Mouse (Mus musculus) MEL (cell line): ENCODE data around the gene Nacad. TPM values are rescaled to one million over a fixed set of nuclear protein-coding genes. Genes with fewer than 3 reads are reported as not detected.

Source experiments
- DNase-seq: peaks from one replicate; pipeline ENCODE4 v3.0.0; 2011; ENCODE audit warnings: low read depth, low spot score
- H3K27ac ChIP-seq: 2 replicates; pipeline ENCODE4 v1.5.1; 2012; ENCODE audit warnings: low read depth, mild to moderate bottlenecking, control low read depth, low read length, moderate library complexity; ENCODE audit not compliant: control insufficient read depth
- H3K27me3 ChIP-seq, 2 experiments: fragments of 150-350 bp in 1 of 2; sonication (generic) in 1 of 2; 2 replicates each; pipeline ENCODE4 v1.6.1; 2012; ENCODE audit warnings: low read length in 2 of 2, mild to moderate bottlenecking in 2 of 2, improper control_type of control experiment in 1 of 2, moderate library complexity in 1 of 2; ENCODE audit not compliant: insufficient read depth in 2 of 2, control insufficient read depth in 1 of 2
- H3K36me3 ChIP-seq, 2 experiments: 2 replicates each; pipeline ENCODE4 v1.6.1; 2012 to 2014; ENCODE audit warnings: low read length in 2 of 2, improper control_type of control experiment in 1 of 2, inconsistent platforms in 1 of 2, mild to moderate bottlenecking in 1 of 2; ENCODE audit not compliant: insufficient read depth in 2 of 2, control insufficient read depth in 1 of 2
- H3K4me1 ChIP-seq, 2 experiments: fragments of 150-350 bp in 1 of 2; sonication (generic) in 1 of 2; 2 replicates each; pipeline ENCODE4 v1.6.1; 2012; ENCODE audit warnings: low read length in 2 of 2, improper control_type of control experiment in 1 of 2, mild to moderate bottlenecking in 1 of 2; ENCODE audit not compliant: insufficient read depth in 2 of 2, control insufficient read depth in 1 of 2
- H3K4me3 ChIP-seq, 2 experiments: fragments of 150-350 bp in 1 of 2; sonication (generic) in 1 of 2; 2 replicates each; pipeline ENCODE4 v1.5.1; 2012; ENCODE audit warnings: low read depth in 2 of 2, low read length in 2 of 2, mild to moderate bottlenecking in 2 of 2, moderate library complexity in 2 of 2, control low read depth in 1 of 2, improper control_type of control experiment in 1 of 2; ENCODE audit not compliant: control insufficient read depth in 1 of 2, insufficient read depth in 1 of 2
- H3K79me2 ChIP-seq: 2 replicates; pipeline ENCODE4 v1.6.1; 2012; ENCODE audit warnings: mild to moderate bottlenecking, low read length, moderate library complexity; ENCODE audit not compliant: control insufficient read depth, poor library complexity, insufficient read depth
- H3K9ac ChIP-seq: 2 replicates; pipeline ENCODE4 v1.6.1; 2012; ENCODE audit warnings: low read depth, mild to moderate bottlenecking, control low read depth, low read length, moderate library complexity; ENCODE audit not compliant: control insufficient read depth, poor library complexity, severe bottlenecking
- H3K9me3 ChIP-seq: fragments of 150-350 bp; sonication (generic); replicated peaks from 2 replicates; pipeline ENCODE4 v1.6.1; 2012; ENCODE audit warnings: mild to moderate bottlenecking, low read length, improper control_type of control experiment, moderate library complexity; ENCODE audit not compliant: insufficient read depth
- E2F4 ChIP-seq: IDR thresholded peaks from 2 replicates; pipeline ENCODE4 v1.6.1; 2011; ENCODE audit warnings: low read depth, low read length, improper control_type of control experiment, borderline replicate concordance
- ELF1 ChIP-seq: IDR thresholded peaks from 2 replicates; pipeline ENCODE4 v1.6.1; 2014; ENCODE audit warnings: low read depth, mild to moderate bottlenecking, inconsistent platforms, low read length, improper control_type of control experiment, moderate library complexity
- EP300 ChIP-seq, 2 experiments: IDR thresholded peaks; 2 replicates each; pipeline ENCODE4 v1.6.1; 2011; ENCODE audit warnings: improper control_type of control experiment in 2 of 2, low read length in 2 of 2, low read depth in 1 of 2, mild to moderate bottlenecking in 1 of 2
- ETS1 ChIP-seq: IDR thresholded peaks from 2 replicates; pipeline ENCODE4 v1.6.1; 2012; ENCODE audit warnings: low read depth, mild to moderate bottlenecking, inconsistent platforms, low read length, improper control_type of control experiment, moderate library complexity
- HCFC1 ChIP-seq: IDR thresholded peaks from 2 replicates; pipeline ENCODE4 v1.6.1; 2012; ENCODE audit warnings: low read depth, mild to moderate bottlenecking, inconsistent platforms, low read length, improper control_type of control experiment, moderate library complexity
- KAT2A ChIP-seq: conservative IDR thresholded peaks from 2 replicates; pipeline ENCODE4 v1.6.1; 2012; ENCODE audit warnings: low read depth, low read length, improper control_type of control experiment, inconsistent platforms
- MAZ ChIP-seq: IDR thresholded peaks from 2 replicates; pipeline ENCODE4 v1.6.1; 2012; ENCODE audit warnings: low read depth, mild to moderate bottlenecking, inconsistent platforms, low read length, improper control_type of control experiment
- MXI1 ChIP-seq: IDR thresholded peaks from 2 replicates; pipeline ENCODE4 v1.6.1; 2011; ENCODE audit warnings: mild to moderate bottlenecking, low read depth, low read length, improper control_type of control experiment
- MYB ChIP-seq: IDR thresholded peaks from 2 replicates; pipeline ENCODE4 v1.6.1; 2011; ENCODE audit warnings: mild to moderate bottlenecking, low read depth, low read length, improper control_type of control experiment
- MYC ChIP-seq: IDR thresholded peaks from 2 replicates; pipeline ENCODE4 v1.6.1; 2011; ENCODE audit warnings: low read depth, mild to moderate bottlenecking, low read length, improper control_type of control experiment, moderate library complexity
- NELFE ChIP-seq: IDR thresholded peaks from 2 replicates; pipeline ENCODE4 v1.6.1; 2011; ENCODE audit warnings: low read depth, low read length, improper control_type of control experiment
- NRF1 ChIP-seq: IDR thresholded peaks from 2 replicates; pipeline ENCODE4 v1.6.1; 2014; ENCODE audit warnings: low read depth, mild to moderate bottlenecking, inconsistent platforms, low read length, improper control_type of control experiment, moderate library complexity; ENCODE audit not compliant: poor library complexity, insufficient read depth, severe bottlenecking
- POLR2AphosphoS5 ChIP-seq: IDR thresholded peaks from 2 replicates; pipeline ENCODE4 v1.6.1; 2012; ENCODE audit warnings: low read depth, borderline replicate concordance, mild to moderate bottlenecking, inconsistent platforms, low read length, moderate library complexity, mixed read lengths
- RCOR1 ChIP-seq: IDR thresholded peaks from 2 replicates; pipeline ENCODE4 v1.6.1; 2012; ENCODE audit warnings: low read depth, mild to moderate bottlenecking, inconsistent platforms, low read length, improper control_type of control experiment
- SIN3A ChIP-seq: IDR thresholded peaks from 2 replicates; pipeline ENCODE4 v1.6.1; 2012; ENCODE audit warnings: low read length, improper control_type of control experiment, inconsistent platforms
- SMC3 ChIP-seq: IDR thresholded peaks from 2 replicates; pipeline ENCODE4 v1.6.1; 2011; ENCODE audit warnings: low read depth, low read length, improper control_type of control experiment
- UBTF ChIP-seq: IDR thresholded peaks from 2 replicates; pipeline ENCODE4 v1.6.1; 2012; ENCODE audit warnings: low read depth, mild to moderate bottlenecking, inconsistent platforms, low read length, improper control_type of control experiment, moderate library complexity, borderline replicate concordance; ENCODE audit not compliant: insufficient read depth
- USF1 ChIP-seq: IDR thresholded peaks from 2 replicates; pipeline ENCODE4 v1.6.1; 2014; ENCODE audit warnings: low read depth, mild to moderate bottlenecking, inconsistent platforms, low read length, improper control_type of control experiment, moderate library complexity
- ZC3H11A ChIP-seq: IDR thresholded peaks from 2 replicates; pipeline ENCODE4 v1.6.1; 2012; ENCODE audit warnings: low read depth, mild to moderate bottlenecking, inconsistent platforms, low read length, improper control_type of control experiment
- ZKSCAN1 ChIP-seq: IDR thresholded peaks from 2 replicates; pipeline ENCODE4 v1.6.1; 2012; ENCODE audit warnings: low read depth, mild to moderate bottlenecking, inconsistent platforms, low read length, improper control_type of control experiment, moderate library complexity
- ZNF384 ChIP-seq: IDR thresholded peaks from 2 replicates; pipeline ENCODE4 v1.6.1; 2012; ENCODE audit warnings: low read depth, mild to moderate bottlenecking, inconsistent platforms, low read length, improper control_type of control experiment
- polyA plus RNA-seq, 2 experiments: library from polyadenylated mRNA; stranded (reverse) in 1 of 2; unstranded in 1 of 2; fragments of >175 nt in 1 of 2; fragments of >200 nt in 1 of 2; gene quantifications; 2 replicates each; pipeline versions ENCODE4 v1.2.1 to v1.2.4; 2012; ENCODE audit warnings: low replicate concordance in 2 of 2, low read depth in 1 of 2; ENCODE audit not compliant: insufficient read length in 2 of 2, insufficient read depth in 1 of 2, missing spikeins in 1 of 2
- total RNA-seq: library from RNA; depleted of rRNA; stranded (reverse); fragments of 300-350 nt; gene quantifications from 2 replicates; pipeline ENCODE4 v1.2.3, GENCODE M21; 2012

Gene Nacad
- total and polyA plus RNA-seq, 3 experiments = 0.12 to 0.32 TPM; not detected in 1

- no peak for TF ChIP-seq UBTF
- peak; percentile 71 to 80 for TF ChIP-seq EP300 (IDR thresholded peaks at IDR 0.05; ENCODE audit: low read depth in 1 of 2, low read length in 2 of 2)
- TF ChIP-seq ZKSCAN1 = no peak
- TF ChIP-seq MXI1 = peak; percentile 69
- TF ChIP-seq SIN3A = peak; percentile 96
- TF ChIP-seq E2F4 = no peak
- TF ChIP-seq POLR2AphosphoS5 = no peak
- peak; percentile 18; the same call in 1 of the 2 replicates for TF ChIP-seq SMC3
- peak; percentile 90 for TF ChIP-seq ETS1
- 0 out of 2 replicates have a peak, but pooled peaks have one; percentile 16 for TF ChIP-seq MYB
- TF ChIP-seq ZC3H11A = no peak
- peak; percentile 37; the same call in 1 of the 2 replicates for TF ChIP-seq NELFE
- no peak for TF ChIP-seq USF1
- TF ChIP-seq MAZ = no peak; the same call in 1 of the 2 replicates
- TF ChIP-seq ELF1 = 0 out of 2 replicates have a peak, but pooled peaks have one; percentile 43
- TF ChIP-seq MYC = no peak
- TF ChIP-seq, all 39 proteins: peak for 14
Observed at GRCm38 (mm10) chr11:6560655-6561360, 45.0 kb downstream of the Nacad start (continued).

GRCm38 (mm10) chr11:6559996-6560395 lies 45.9 kb downstream of the Nacad start:
- Histone ChIP-seq H3K4me3 (no peak overlapping the region; a peak in 1 of 4 replicates), H3K27ac (peak overlapping the region; percentile 68), H3K27me3 (no peaks in the 10 kb centered on the region), H3K79me2 (peaks cover 64% of the 10 kb centered on the region), H3K4me1 (peaks cover 45 to 52% of the 10 kb centered on the region in 2 experiments), H3K9me3 (no peaks in the 10 kb centered on the region), H3K36me3 (peaks cover 2 to 47% of the 10 kb centered on the region in 2 experiments), H3K9ac (peak overlapping the region; percentile 2; the same call in 1 of the 2 replicates)
- TF ChIP-seq HCFC1 = no peak
- TF ChIP-seq ZNF384 = no peak
- no peak for TF ChIP-seq KAT2A
- no peak for TF ChIP-seq NRF1
- TF ChIP-seq RCOR1 = no peak
- TF ChIP-seq MYC = no peak
- no peak for TF ChIP-seq POLR2AphosphoS5
- no peak for TF ChIP-seq SIN3A
- no peak for TF ChIP-seq MYB
- DNase-seq = no peak
